Mouse (Mus musculus) monocyte, adult 2 months (primary cell): ENCODE measurements at regions not wholly inside any gene's neighbourhood (a gene's known extent, or its start where the extent isn't known, plus 50 kb on each side); places are given as distances from the start of the nearest gene placed in this dataset.

ENCODE experiments used
- DNase-seq, 2 experiments: peaks; one replicate each; pipeline ENCODE4 v3.0.0; 2022; ENCODE audit warnings: low spot score in 2 of 2, low read depth in 1 of 2

- no peak for DNase-seq
Measured at GRCm38 (mm10) chr10:117516510-117516909, 112.8 kb upstream of the Cpm start.

DNA sequence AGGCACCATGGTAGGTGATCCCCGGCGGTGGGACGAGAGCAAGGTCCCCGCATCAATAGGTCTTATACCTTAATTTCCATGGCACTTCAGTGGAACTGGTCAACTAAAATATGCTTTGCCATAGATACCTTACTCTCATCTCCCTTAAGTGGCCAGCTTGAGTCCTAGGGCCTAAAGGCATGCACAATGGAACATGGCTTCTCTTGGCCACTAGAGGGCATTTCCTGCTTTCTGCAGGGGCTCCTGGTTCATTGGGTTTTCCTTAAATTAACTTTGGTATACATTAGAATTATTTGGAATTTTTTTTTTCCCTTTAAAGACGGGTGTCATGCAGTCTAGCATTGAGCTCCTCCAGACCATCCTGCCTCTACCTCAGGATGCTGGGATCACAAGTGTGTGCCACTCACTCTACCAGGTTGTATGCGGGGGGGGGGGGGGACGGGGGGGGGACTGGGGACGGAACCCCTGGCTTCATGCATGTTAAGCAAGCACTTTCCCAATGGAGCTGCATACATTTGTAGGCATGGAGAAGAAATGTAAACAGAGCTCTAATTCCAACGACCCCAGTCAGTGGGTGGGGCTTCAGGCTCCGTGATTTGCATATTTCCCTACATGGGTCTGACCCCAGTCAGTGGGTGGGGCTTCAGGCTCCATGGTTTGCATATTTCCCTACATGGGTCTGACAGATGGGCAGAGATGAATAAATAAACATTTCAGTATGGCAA, 113.4 kb upstream of the Cpm start:
- no peak for DNase-seq

- no peak for DNase-seq
Measured at GRCm38 (mm10) chr10:117515039-117515438, 114.3 kb upstream of the Cpm start.

- no peak for DNase-seq
Measured at GRCm38 (mm10) chr10:117513925-117514546, 115.3 kb upstream of the Cpm start.

- DNase-seq, result no peak
Measured at GRCm38 (mm10) chr10:117512424-117513257, 116.7 kb upstream of the Cpm start.

DNA sequence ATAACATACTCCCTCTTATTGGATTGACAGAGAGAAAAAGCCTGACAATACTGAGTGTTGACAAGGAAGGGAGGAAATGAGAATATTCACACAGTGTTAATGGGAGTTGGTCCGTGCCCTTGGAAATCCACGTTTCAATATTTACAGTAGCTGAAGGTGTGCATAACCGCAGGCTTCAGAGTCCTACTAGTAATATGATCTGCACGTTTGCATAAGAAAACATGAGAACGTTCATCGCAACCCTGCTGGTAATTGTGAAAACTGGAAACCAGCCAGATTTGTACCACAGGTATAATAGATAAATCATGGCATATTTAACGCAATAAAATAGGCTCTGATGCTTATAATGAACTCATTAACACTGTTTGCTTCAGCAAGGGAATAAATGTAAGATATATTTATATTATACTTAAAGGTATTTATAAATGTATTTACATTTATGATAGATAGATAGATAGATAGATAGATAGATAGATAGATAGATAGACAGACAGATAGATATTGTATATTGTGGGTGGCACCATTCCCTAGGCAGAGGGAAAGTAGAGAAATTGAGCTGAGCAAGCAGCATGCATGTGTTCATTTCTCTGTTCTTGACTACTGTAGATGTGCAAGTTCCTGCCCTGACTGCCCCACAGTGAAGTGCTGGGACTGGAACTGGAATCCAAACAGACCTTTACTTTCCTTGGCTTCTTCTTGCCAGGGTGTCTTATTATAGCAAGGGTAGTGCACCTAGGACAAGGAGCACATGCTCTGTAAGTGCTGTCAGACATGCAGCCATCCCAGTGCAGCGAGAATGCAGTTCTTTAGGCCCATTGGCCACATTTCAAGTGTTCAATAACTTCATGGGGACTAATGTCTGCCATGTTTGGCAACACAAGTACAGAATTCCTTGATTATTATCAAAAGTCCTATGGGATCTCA, 117.6 kb upstream of the Cpm start:
- DNase-seq, result no peak

- no peak for DNase-seq
Measured at GRCm38 (mm10) chr10:117510529-117511482, 118.5 kb upstream of the Cpm start.

GRCm38 (mm10) chr10:117510224-117510486, 119.1 kb upstream of the Cpm start:
- DNase-seq, result no peak

DNA sequence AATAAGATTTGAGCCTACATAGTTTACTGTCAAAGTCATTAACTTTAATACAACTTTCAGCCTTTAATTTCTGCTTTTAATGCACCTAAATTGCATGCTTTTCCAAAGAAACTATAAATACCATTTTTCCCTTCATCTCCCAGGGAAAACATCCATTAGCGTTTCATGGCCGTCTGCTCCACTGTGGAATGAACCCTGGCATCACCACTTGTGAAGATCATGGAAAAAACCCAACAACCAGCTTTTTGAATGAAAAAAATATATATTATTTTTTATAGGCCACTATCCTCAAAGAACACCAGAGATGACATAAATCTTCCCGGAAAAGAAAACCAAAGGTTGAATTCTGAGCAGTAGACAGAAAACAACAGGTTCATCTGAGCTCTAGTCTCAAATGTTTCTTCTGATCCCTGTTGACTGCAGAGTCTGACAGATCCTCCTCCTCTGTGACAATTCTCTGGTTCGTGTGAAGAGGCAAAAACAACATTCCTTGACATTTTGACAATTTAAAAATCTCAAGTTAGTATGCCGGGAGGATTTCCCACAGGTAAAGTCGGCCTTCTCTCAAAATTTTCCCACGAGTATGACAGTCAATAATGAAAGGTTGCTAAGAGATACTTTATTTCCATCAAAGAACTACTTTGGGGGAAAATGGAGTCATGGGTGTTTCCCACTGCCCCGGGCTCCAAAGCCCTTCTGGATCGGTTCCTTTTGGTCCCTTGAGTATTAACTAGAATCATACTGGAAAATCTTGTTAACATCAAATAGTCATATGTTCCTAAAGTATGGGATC, 119.7 kb upstream of the Cpm start:
- no peak for DNase-seq

GRCm38 (mm10) chr10:117506252-117506992, 122.9 kb upstream of the Cpm start:
- no peak for DNase-seq

GRCm38 (mm10) chr10:117505529-117505928, 123.8 kb upstream of the Cpm start:
- DNase-seq, result no peak

DNA sequence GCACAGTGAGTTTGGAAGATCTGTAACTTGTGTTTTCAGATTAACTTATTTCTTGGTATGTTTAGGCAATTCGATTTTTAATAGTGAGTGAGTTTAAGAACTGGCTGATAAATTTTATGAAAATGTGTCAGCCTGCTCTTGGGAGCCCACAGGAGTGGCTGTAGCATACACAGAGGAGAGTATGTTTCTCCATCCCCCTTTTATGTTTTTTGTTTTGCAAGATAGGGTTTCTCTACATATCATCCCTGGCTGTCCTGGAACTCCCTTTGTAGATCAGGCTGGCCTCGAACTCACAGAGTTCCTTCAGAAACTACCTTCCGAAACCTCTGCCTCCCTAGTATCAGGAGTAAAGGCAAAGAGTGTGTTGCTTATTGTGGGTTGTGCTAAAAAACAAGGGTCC, 124.2 kb upstream of the Cpm start:
- no peak for DNase-seq

DNA sequence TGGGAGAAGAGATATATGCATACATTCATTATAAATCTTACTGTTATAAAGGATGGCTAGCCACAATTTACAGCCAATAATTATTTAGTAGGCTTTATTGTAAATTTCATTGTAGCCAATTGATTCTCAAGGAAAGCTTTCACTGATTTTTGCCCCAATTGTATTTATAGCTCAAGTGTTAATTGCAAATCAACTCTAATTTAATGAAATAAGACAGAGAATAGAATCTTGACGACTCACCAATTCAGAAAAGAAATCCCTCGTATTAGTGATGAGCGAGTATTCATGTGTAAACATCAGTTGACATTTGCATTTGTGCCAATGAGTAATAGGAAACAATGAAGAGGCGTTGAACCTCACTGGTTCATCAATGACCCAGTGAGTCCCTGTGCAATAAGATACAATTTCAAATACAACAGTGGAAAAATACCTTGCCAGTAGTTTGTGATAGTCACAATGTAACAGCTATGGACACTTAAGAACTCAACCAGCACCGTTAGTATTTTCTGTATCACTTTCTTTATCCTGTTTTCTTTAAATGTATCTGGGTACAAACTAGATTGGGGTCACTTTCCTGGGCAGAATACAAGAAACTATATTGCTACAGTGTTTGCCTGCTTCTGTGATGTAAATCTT, 124.6 kb upstream of the Cpsf6 start:
- DNase-seq, result no peak

DNA sequence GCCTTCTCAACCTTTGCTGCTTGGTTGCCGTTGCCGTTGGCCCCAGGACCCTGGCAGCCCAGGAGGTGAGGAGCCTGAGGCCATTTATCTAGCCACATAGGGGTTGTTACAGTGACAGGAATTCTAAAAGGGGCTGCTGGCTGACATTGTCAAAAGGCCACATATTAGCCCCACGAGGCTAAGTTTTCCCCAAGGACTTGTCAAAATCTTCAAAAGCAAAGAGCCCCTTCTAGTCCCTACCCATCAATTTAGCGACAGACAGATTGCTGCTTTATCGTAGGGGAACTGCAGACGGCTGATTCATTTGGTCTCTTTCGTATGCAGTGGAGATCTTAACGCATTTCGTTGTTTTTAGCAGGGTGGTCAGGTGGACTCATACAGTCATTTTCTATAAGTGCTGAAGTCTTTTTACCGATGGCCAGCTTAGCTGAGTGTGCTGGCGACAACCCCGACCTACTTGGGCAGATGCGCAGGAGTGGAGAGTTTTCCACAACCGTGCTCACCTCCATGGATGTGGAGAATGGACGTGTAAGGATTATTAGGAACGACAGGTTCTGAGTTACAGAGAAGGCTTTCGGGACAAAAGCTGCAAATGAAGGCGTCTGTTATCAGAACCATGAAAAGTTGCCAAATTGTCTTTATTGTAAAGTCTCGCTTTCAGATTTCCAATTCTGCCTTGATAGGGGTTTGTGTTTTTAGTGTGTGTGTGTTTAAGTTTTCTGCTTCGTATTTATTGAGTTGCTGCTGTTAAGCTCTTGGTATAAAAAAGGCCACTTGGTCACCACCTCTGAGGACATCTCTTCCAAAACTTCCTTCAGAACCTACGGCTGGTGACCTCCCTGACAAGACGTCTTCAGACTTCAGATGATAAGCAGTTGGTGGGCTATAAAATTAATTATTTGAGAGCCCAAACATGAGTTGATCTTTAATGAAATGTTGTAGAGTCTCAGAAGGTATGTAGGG, 123.7 kb upstream of the Cpsf6 start:
- DNase-seq, result no peak

GRCm38 (mm10) chr10:117502731-117503130, 122.9 kb upstream of the Cpsf6 start:
- no peak for DNase-seq

- no peak for DNase-seq
Measured at GRCm38 (mm10) chr10:117502135-117502534, 122.3 kb upstream of the Cpsf6 start.

DNA sequence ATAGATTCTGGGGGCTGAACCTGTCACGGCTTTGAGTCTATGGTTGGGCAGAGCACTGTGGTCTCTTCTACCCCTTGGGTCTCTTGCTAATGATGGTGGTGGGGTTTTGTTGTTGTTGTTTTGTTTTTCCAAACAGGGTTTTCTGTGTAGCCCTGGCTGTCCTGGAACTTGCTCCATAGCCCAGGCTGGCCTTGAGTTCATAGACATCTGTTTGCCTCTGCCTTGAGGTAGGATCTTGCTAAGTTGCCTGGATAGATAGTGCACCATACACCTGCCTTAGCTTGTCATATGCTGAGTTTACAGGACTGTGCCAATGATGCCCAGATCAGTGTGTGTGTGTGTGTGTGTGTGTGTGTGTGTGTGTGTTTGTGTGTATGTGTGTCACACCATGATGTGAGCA, 121.6 kb upstream of the Cpsf6 start:
- no peak for DNase-seq
